Mouse (Mus musculus): Measurements from ENCODE around the gene Ralgps1. TPM values are rescaled to one million over a fixed set of nuclear protein-coding genes. Genes with fewer than 3 reads are reported as not detected.
"Not testable (repeated sequence)": the region's sequence is repeated elsewhere in the genome, so short reads cannot be mapped to it uniquely, and the experiment has no call there.

The Ralgps1 gene
- total RNA-seq, 2 experiments from 2014 or later, result 60.2 to 72.7 TPM

- DNase-seq, result not testable (repeated sequence)
Measured at GRCm38 (mm10) chr2:33211263-33211662, 160.0 kb downstream of the Ralgps1 start.

- DNase-seq, result no peak
Measured at GRCm38 (mm10) chr2:33210841-33211240, 160.4 kb downstream of the Ralgps1 start.

GRCm38 (mm10) chr2:33208134-33208533 is 163.2 kb downstream of the Ralgps1 start:
- no peak for DNase-seq

- no peak for DNase-seq
Measured at GRCm38 (mm10) chr2:33207069-33207468, 164.2 kb downstream of the Ralgps1 start.

GRCm38 (mm10) chr2:33205939-33206525 is 165.3 kb downstream of the Ralgps1 start:
- no peak for DNase-seq

- no peak for DNase-seq
Measured at GRCm38 (mm10) chr2:33204980-33205379, 166.3 kb downstream of the Ralgps1 start.

- DNase-seq, result no peak
Measured at GRCm38 (mm10) chr2:33203284-33203683, 168.0 kb downstream of the Ralgps1 start.

GRCm38 (mm10) chr2:33200368-33201068 is 170.8 kb downstream of the Ralgps1 start:
- DNase-seq, result no peak

GRCm38 (mm10) chr2:33189976-33190375 is 181.3 kb downstream of the Ralgps1 start:
- no peak for DNase-seq

GRCm38 (mm10) chr2:33188925-33189670 is 182.2 kb downstream of the Ralgps1 start:
- DNase-seq, result no peak

GRCm38 (mm10) chr2:33187874-33188273 is 183.4 kb downstream of the Ralgps1 start:
- DNase-seq, result no peak

- DNase-seq, result no peak
Measured at GRCm38 (mm10) chr2:33186505-33186904, 184.8 kb downstream of the Ralgps1 start.

- DNase-seq, result no peak
Measured at GRCm38 (mm10) chr2:33185258-33185657, 186.0 kb downstream of the Ralgps1 start.

GRCm38 (mm10) chr2:33184641-33185040 is 186.6 kb downstream of the Ralgps1 start:
- peak in 1 of 2 experiments; percentile 43 for DNase-seq

- DNase-seq, result no peak
Measured at GRCm38 (mm10) chr2:33183321-33183720, 188.0 kb downstream of the Ralgps1 start.

- no peak for DNase-seq
Measured at GRCm38 (mm10) chr2:33179930-33180630, 191.2 kb downstream of the Ralgps1 start.

- DNase-seq, result no peak
Measured at GRCm38 (mm10) chr2:33179171-33179929, 191.9 kb downstream of the Ralgps1 start.

- DNase-seq, result peak; percentile 39 to 53
Measured at GRCm38 (mm10) chr2:33178243-33178932, 192.9 kb downstream of the Ralgps1 start.

GRCm38 (mm10) chr2:33177443-33178242 is 193.6 kb downstream of the Ralgps1 start:
- DNase-seq, result no peak

GRCm38 (mm10) chr2:33176921-33177320 is 194.4 kb downstream of the Ralgps1 start:
- no peak for DNase-seq

GRCm38 (mm10) chr2:33176516-33176915 is 194.8 kb downstream of the Ralgps1 start:
- DNase-seq, result no peak
